Mouse (Mus musculus) stomach, embryonic 14.5 days (tissue): Measurements from ENCODE around the gene Myo5c. TPM values are rescaled to one million over a fixed set of nuclear protein-coding genes. Genes with fewer than 3 reads are reported as not detected.
A peak's percentile ranks its signal among the peaks of the same experiment; 100 is the strongest.
"Not testable (repeated sequence)": the region's sequence is repeated elsewhere in the genome, so short reads cannot be mapped to it uniquely, and the experiment has no call there.

Source experiments
- ATAC-seq: fragments of 200-750 bp; cut with Nextera tagmentation; 2 replicates; pipeline ENCODE4 v1.8.0; 2017; ENCODE audit warnings: low read depth, moderate TSS enrichment; ENCODE audit not compliant: insufficient number of reproducible peaks, insufficient read depth, low FRiP score
- H3K27ac ChIP-seq: fragments of 300-500 bp; sonication (generic); 2 replicates; pipeline ENCODE4 v1.5.1; 2014; ENCODE audit warnings: mild to moderate bottlenecking, low read length, moderate library complexity, mixed read lengths
- H3K27me3 ChIP-seq: fragments of 300-500 bp; sonication (generic); 2 replicates; pipeline ENCODE4 v1.6.1; 2014; ENCODE audit warnings: low read length, control low read depth, mixed read lengths; ENCODE audit not compliant: control insufficient read depth, insufficient read depth
- H3K36me3 ChIP-seq: fragments of 300-500 bp; sonication (generic); 2 replicates; pipeline ENCODE4 v1.6.1; 2014; ENCODE audit warnings: mild to moderate bottlenecking, control low read depth, low read length, moderate library complexity, mixed read lengths; ENCODE audit not compliant: control insufficient read depth, insufficient read depth
- H3K4me1 ChIP-seq: fragments of 300-500 bp; sonication (generic); 2 replicates; pipeline ENCODE4 v1.6.1; 2014; ENCODE audit warnings: low read length, control low read depth, mixed read lengths; ENCODE audit not compliant: control insufficient read depth, insufficient read depth
- H3K4me2 ChIP-seq: fragments of 300-500 bp; sonication (generic); replicated peaks from 2 replicates; pipeline ENCODE4 v1.6.1; 2014; ENCODE audit warnings: low read depth, low read length, control low read depth
- H3K4me3 ChIP-seq: fragments of 300-500 bp; sonication (generic); 2 replicates; pipeline ENCODE4 v1.5.1; 2014; ENCODE audit warnings: low read depth, low read length, control low read depth
- H3K9ac ChIP-seq: fragments of 300-500 bp; sonication (generic); replicated peaks from 2 replicates; pipeline ENCODE4 v1.6.1; 2014; ENCODE audit warnings: low read depth, mild to moderate bottlenecking, control low read depth, low read length, moderate library complexity, mixed read lengths
- H3K9me3 ChIP-seq: fragments of 300-500 bp; sonication (generic); 2 replicates; pipeline ENCODE4 v1.6.1; 2016; ENCODE audit warnings: low read depth, low read length, control low read depth; ENCODE audit not compliant: control insufficient read depth
- WGBS: fragments of 180-500 bp; shearing (Covaris S2); extraction: QIAGEN DNeasy Blood & Tissue Kit; methylation state at CpG from one replicate; pipeline ENCODE4 v1.1.7; 2014; 5-methylcytosine and 5-hydroxymethylcytosine counted together
- polyA plus RNA-seq: library from polyadenylated mRNA; unstranded; fragments of >200 nt; fragmentation: Nextera tagmentation; extraction: Ambion mirVana; gene quantifications from 2 replicates; pipeline ENCODE4 v1.2.1, GENCODE M21; 2014

Myo5c gene
- polyA plus RNA-seq, 1 experiment from 2014 or later, result 13.8 TPM

DNA sequence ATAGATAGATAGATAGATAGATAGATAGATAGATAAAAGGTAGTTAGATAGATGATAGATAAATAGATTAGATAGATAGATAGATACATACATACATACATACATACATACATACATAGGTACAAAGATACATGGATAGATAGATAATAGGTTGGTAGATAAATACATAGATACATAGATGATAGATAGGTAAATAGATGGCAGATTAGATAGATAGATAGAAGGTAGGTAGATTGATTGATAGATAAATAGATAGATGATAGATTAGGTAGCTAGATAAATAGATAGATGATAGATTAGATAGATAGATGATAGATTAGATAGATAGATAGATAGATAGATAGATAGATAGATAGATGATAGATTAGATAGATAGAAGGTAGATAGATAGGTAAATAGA, 17.1 kb downstream of the Myo5c start:
- Histone ChIP-seq H3K27me3 (no peaks in the 10 kb centered on the region), H3K27ac (no peak overlapping the region), H3K9me3 (no peaks in the 10 kb centered on the region), H3K4me3 (no peak overlapping the region), H3K4me2 (no peak overlapping the region), H3K9ac (no peak overlapping the region), H3K36me3 (no peaks in the 10 kb centered on the region; the same call in 1 of the 2 replicates), H3K4me1 (no peaks in the 10 kb centered on the region)
- no peak for ATAC-seq

GRCm38 (mm10) chr9:75253158-75253557, 21.3 kb downstream of the Myo5c start:
- H3K9ac ChIP-seq, H3K9me3 ChIP-seq, H3K27me3 ChIP-seq, H3K4me3 ChIP-seq, ATAC-seq, H3K27ac ChIP-seq, H3K36me3 ChIP-seq, H3K4me1 ChIP-seq, H3K4me2 ChIP-seq: not testable (repeated sequence)
- WGBS, result 70% methylated on average over 6 of the region's 6 CpGs

- Histone ChIP-seq H3K27ac (no peak overlapping the region), H3K4me2 (no peak overlapping the region), H3K27me3 (no peaks in the 10 kb centered on the region), H3K9ac (no peak overlapping the region), H3K36me3 (no peaks in the 10 kb centered on the region; the same call in 1 of the 2 replicates), H3K4me3 (no peak overlapping the region), H3K9me3 (no peaks in the 10 kb centered on the region), H3K4me1 (no peaks in the 10 kb centered on the region)
- no peak for ATAC-seq
- WGBS, result 36% methylated on average over 3 of the region's 3 CpGs
Observed at GRCm38 (mm10) chr9:75253766-75254165, 21.9 kb downstream of the Myo5c start.

DNA sequence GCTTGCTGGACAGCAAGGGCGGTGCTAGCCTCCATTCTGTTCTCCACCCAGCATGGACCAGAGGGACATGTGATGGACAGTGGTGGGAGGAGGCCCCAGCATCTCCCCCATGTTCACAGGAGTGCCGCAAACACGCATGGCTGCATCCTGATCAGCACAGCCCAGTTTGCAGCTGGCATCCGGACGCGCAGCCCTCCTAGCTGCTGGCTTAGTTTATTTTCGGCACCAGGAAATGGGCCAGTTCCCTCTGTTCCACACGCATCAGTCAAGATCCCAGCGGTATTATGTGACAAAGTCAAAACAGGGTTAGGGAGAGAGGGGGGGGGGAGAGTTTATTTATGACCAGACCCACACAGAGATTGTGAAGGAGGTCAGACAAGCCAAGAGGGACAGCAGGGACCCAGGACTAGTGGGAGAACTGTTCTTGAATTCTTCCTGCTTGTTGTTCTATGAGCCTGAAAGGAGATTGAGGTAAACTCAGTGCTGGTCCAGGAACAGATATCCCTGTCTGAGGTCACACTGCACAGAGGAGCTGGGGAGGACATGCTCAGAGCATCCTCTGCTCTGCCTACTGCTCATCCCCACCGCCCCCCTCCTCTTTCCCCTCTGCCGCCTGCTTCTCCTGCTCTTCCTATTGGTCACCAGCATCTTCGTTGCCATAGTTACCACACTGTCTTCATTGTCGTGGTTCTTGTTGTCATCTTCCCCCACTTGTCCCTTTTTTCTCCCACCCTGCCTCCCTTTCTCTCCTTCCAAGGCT, 22.6 kb downstream of the Myo5c start:
- Histone ChIP-seq H3K4me3 (no peak overlapping the region), H3K4me2 (no peak overlapping the region), H3K27ac (no peak overlapping the region), H3K4me1 (no peaks in the 10 kb centered on the region), H3K36me3 (no peaks in the 10 kb centered on the region; the same call in 1 of the 2 replicates), H3K9me3 (no peaks in the 10 kb centered on the region), H3K9ac (no peak overlapping the region), H3K27me3 (no peaks in the 10 kb centered on the region)
- 55% methylated on average over 13 of the region's 13 CpGs for WGBS
- ATAC-seq, result no peak; the same call in 1 of the 2 replicates

GRCm38 (mm10) chr9:75255820-75256545, 24.2 kb downstream of the Myo5c start:
- no peaks in the 10 kb centered on the region; the same call in 1 of the 2 replicates for H3K36me3 ChIP-seq
- no peaks in the 10 kb centered on the region for H3K9me3 ChIP-seq
- no peak overlapping the region for H3K4me3 ChIP-seq
- 79% methylated on average over 14 of the region's 14 CpGs for whole genome bisulfite sequencing
- ATAC-seq, result no peak
- no peaks in the 10 kb centered on the region for H3K4me1 ChIP-seq
- no peak overlapping the region for H3K4me2 ChIP-seq
- no peak overlapping the region for H3K9ac ChIP-seq
- H3K27me3 ChIP-seq, result no peaks in the 10 kb centered on the region
- no peak overlapping the region for H3K27ac ChIP-seq

DNA sequence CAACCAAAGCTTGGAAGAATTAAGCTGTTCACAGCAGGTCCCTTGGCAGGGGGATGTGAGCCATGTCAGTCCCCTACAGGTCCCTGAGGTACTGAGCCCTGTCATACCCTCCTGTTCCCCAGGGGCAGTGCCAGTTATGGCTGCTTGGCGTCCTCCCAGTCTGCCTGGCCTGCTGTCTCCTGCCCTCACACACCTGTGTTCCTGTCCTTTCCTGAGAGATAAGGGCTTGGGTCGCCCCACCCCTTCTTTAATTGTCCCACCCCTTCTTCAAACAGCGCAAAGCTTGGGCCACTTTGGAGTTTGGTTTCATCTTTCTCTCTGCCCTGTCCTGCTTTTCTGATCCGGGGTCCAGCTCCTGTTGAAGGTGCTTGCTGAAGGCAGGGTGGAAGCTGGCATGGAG, 27.0 kb downstream of the Myo5c start:
- 57% methylated on average over 4 of the region's 4 CpGs for WGBS
- H3K9me3 ChIP-seq, result no peaks in the 10 kb centered on the region
- H3K27me3 ChIP-seq, result no peaks in the 10 kb centered on the region
- H3K4me2 ChIP-seq, result no peak overlapping the region
- no peaks in the 10 kb centered on the region for H3K4me1 ChIP-seq
- H3K27ac ChIP-seq, result no peak overlapping the region; the same call in 1 of the 2 replicates
- no peaks in the 10 kb centered on the region for H3K36me3 ChIP-seq
- H3K9ac ChIP-seq, result no peak overlapping the region
- H3K4me3 ChIP-seq, result no peak overlapping the region
- no peak for ATAC-seq

GRCm38 (mm10) chr9:75259656-75260055, 27.8 kb downstream of the Myo5c start:
- H3K9ac ChIP-seq, result no peak overlapping the region
- H3K27me3 ChIP-seq, result no peaks in the 10 kb centered on the region
- H3K4me1 ChIP-seq, result no peaks in the 10 kb centered on the region
- no peak overlapping the region for H3K27ac ChIP-seq
- no peaks in the 10 kb centered on the region for H3K36me3 ChIP-seq
- 82% methylated on average over 4 of the region's 4 CpGs for WGBS
- H3K4me2 ChIP-seq, result no peak overlapping the region
- no peak for ATAC-seq
- H3K9me3 ChIP-seq, result no peaks in the 10 kb centered on the region
- H3K4me3 ChIP-seq, result no peak overlapping the region

- Histone ChIP-seq H3K4me2 (no peak overlapping the region), H3K27ac (0 out of 2 replicates have a peak overlapping the region, but pooled peaks have one; percentile 6), H3K9me3 (no peaks in the 10 kb centered on the region), H3K9ac (no peak overlapping the region), H3K36me3 (no peaks in the 10 kb centered on the region), H3K4me1 (no peaks in the 10 kb centered on the region), H3K4me3 (no peak overlapping the region), H3K27me3 (no peaks in the 10 kb centered on the region)
- ATAC-seq, result no peak
- 21% methylated on average over 8 of the region's 8 CpGs for WGBS
Observed at GRCm38 (mm10) chr9:75261332-75261872, 29.6 kb downstream of the Myo5c start.
